ENCODE assay signal across 8 mouse cellular contexts in genomic region chrX:85573532-85574181, GRCm38 (mm10). TPM values are rescaled to one million over a fixed set of nuclear protein-coding genes. Genes with fewer than 3 reads are reported as not detected.
DNase-seq lines count a peak whose midpoint lies in the region; ATAC-seq lines count a peak whose summit lies in the region.

Gene Tab3, plus strand, starts transcription at chrX:85574022.

- peak within 1 kb of the TSS; percentile 88 for H3K9ac ChIP-seq in heart, embryonic 14.5 days (ENCODE audit: low read length)
- H3K9ac ChIP-seq in liver, embryonic 13.5 days = peak within 1 kb of the TSS; percentile 92
- peak within 1 kb of the TSS; percentile 82 for H3K9ac ChIP-seq in stomach, embryonic 16.5 days (ENCODE audit: low read length)

- H3K4me1 ChIP-seq in heart, embryonic 14.5 days (ENCODE audit: control insufficient read depth in 2 of 2, insufficient read depth in 2 of 2, low read length in 2 of 2) = peaks cover 2 to 10% of the 10 kb centered on the region in 2 experiments; a peak in 3 of 4 replicates
- peaks cover 19% of the 10 kb centered on the region for H3K4me1 ChIP-seq in liver, embryonic 13.5 days (replicated peaks)
- H3K4me1 ChIP-seq in stomach, embryonic 16.5 days (ENCODE audit: control insufficient read depth, insufficient read depth, low read length) = no peaks in the 10 kb centered on the region

- no peaks in the 10 kb centered on the region for H3K27me3 ChIP-seq in heart, embryonic 14.5 days (ENCODE audit: control insufficient read depth, insufficient read depth, low read length)
- H3K27me3 ChIP-seq in liver, embryonic 13.5 days = no peaks in the 10 kb centered on the region
- H3K27me3 ChIP-seq in stomach, embryonic 16.5 days (ENCODE audit: control insufficient read depth, insufficient read depth, low read length) = no peaks in the 10 kb centered on the region; the same call in 1 of the 2 replicates

- peak within 1 kb of the TSS; percentile 69 for H3K4me2 ChIP-seq in heart, embryonic 14.5 days (ENCODE audit: low read length)
- H3K4me2 ChIP-seq in liver, embryonic 13.5 days = peak within 1 kb of the TSS; percentile 63
- peak within 1 kb of the TSS; percentile 59 for H3K4me2 ChIP-seq in stomach, embryonic 16.5 days (ENCODE audit: low read depth, low read length)

- H3K36me3 ChIP-seq in heart, embryonic 14.5 days (ENCODE audit: control insufficient read depth, insufficient read depth, low read length) = no peaks in the 10 kb centered on the region
- H3K36me3 ChIP-seq in liver, embryonic 13.5 days = no peaks in the 10 kb centered on the region
- H3K36me3 ChIP-seq in stomach, embryonic 16.5 days (ENCODE audit: control insufficient read depth, insufficient read depth, low read length) = no peaks in the 10 kb centered on the region

- ATAC-seq in CD4-positive, CD25-positive, alpha-beta regulatory T cell, adult 4 months = peak; percentile 90
- ATAC-seq in heart, embryonic 14.5 days (ENCODE audit: insufficient number of reproducible peaks, insufficient read depth, low FRiP score, low read depth) = peak; percentile 94
- peak; percentile 93 for ATAC-seq in liver, embryonic 13.5 days (ENCODE audit: low read depth)
- peak; percentile 97 for ATAC-seq in stomach, embryonic 16.5 days (ENCODE audit: insufficient read depth, low FRiP score)

- no peaks in the 10 kb centered on the region for H3K9me3 ChIP-seq in heart, embryonic 14.5 days (ENCODE audit: control insufficient read depth, low read length)
- no peaks in the 10 kb centered on the region for H3K9me3 ChIP-seq in liver, embryonic 13.5 days (replicated peaks)
- no peaks in the 10 kb centered on the region for H3K9me3 ChIP-seq in stomach, embryonic 16.5 days (replicated peaks; ENCODE audit: control insufficient read depth, low read length)

- DNase-seq in c-Kit-negative CD71-positive TER-119-positive erythroid progenitor cells, embryonic 14.5 days (ENCODE audit: low read depth, low spot score) = peak; percentile 88
- peak; percentile 81 for DNase-seq in fibroblast of lung, adult 2 months (ENCODE audit: low read depth)
- DNase-seq in kidney, postnatal 14 days = peak; percentile 97
- peak; percentile 95 for DNase-seq in liver, embryonic 13.5 days
- peak; percentile 85 for DNase-seq in neural tube, embryonic 10.5 days (ENCODE audit: extremely low spot score, low spot score)

- WGBS in heart, embryonic 14.5 days = 11% methylated on average over 46 of the region's 64 CpGs
- 11% methylated on average over 59 of the region's 64 CpGs for WGBS in liver, embryonic 13.5 days (ENCODE audit: insufficient replicate concordance)
- WGBS in stomach, embryonic 16.5 days = 22% methylated on average over 54 of the region's 64 CpGs

- H3K4me3 ChIP-seq in heart, embryonic 14.5 days (ENCODE audit: control insufficient read depth in 1 of 2, insufficient read depth in 1 of 2, low read depth in 1 of 2, low read length in 2 of 2) = peak within 1 kb of the TSS; percentile 68 to 73
- H3K4me3 ChIP-seq in liver, embryonic 13.5 days (replicated peaks) = peak within 1 kb of the TSS; percentile 79
- peak within 1 kb of the TSS; percentile 66 for H3K4me3 ChIP-seq in stomach, embryonic 16.5 days (replicated peaks; ENCODE audit: low read length)

- H3K27ac ChIP-seq in heart, embryonic 14.5 days (replicated peaks in 1 of 2; ENCODE audit: control insufficient read depth in 1 of 2, insufficient read depth in 1 of 2, low read depth in 2 of 2, low read length in 2 of 2) = peak within 1 kb of the TSS; percentile 55 to 67; a peak in 3 of 4 replicates
- H3K27ac ChIP-seq in liver, embryonic 13.5 days = peak within 1 kb of the TSS; percentile 94
- peak within 1 kb of the TSS; percentile 46; the same call in 1 of the 2 replicates for H3K27ac ChIP-seq in stomach, embryonic 16.5 days (ENCODE audit: low read length)

RNA-seq across cellular contexts. Expression of gene Tab3, which starts in this region (rescaled TPM):
- polyA plus RNA-seq in CD4-positive, CD25-positive, alpha-beta regulatory T cell, adult 4 months (2017; shearing (Covaris generic)) = 1 to 10 TPM; 2.2 to 3.6 TPM
- 4.2 and 6.0 TPM in 2 replicates for polyA plus RNA-seq in heart, embryonic 14.5 days (2014; fragmentation: Nextera tagmentation; extraction: Ambion mirVana)
- 4.8 and 8.0 TPM in 2 replicates for polyA plus RNA-seq in liver, embryonic 13.5 days (2015; fragmentation: Nextera tagmentation; extraction: Ambion mirVana)
- polyA plus RNA-seq in stomach, embryonic 16.5 days (2015; fragmentation: Nextera tagmentation; extraction: Ambion mirVana) = 3.8 and 4.3 TPM in 2 replicates

Comparison
In these comparisons a context has a peak if more than half of its experiments do, and no peak if none do; other contexts are left out.
1. Peak in every context shown above with its lines: DNase-seq, ATAC-seq, H3K4me3 ChIP-seq and H3K27ac ChIP-seq.